Mouse (Mus musculus) urinary bladder, postnatal 4 days (tissue): ENCODE measurements around the gene Slc25a39.
A peak's percentile ranks its signal among the peaks of the same experiment; 100 is the strongest.
"Not testable (repeated sequence)": the region's sequence is repeated elsewhere in the genome, so short reads cannot be mapped to it uniquely, and the experiment has no call there.

Source experiments
- DNase-seq, 2 experiments: peaks; one replicate each; pipeline ENCODE4 v3.0.0; 2021 to 2022; ENCODE audit warnings: low spot score in 2 of 2

The Slc25a39 gene

GRCm38 (mm10) chr11:102395250-102395649 is 12.5 kb downstream of the Slc25a39 start:
- no peak for DNase-seq

GRCm38 (mm10) chr11:102394421-102395124 is 13.2 kb downstream of the Slc25a39 start:
- no peak for DNase-seq

GRCm38 (mm10) chr11:102393719-102394420 is 13.9 kb downstream of the Slc25a39 start:
- no peak for DNase-seq

DNA sequence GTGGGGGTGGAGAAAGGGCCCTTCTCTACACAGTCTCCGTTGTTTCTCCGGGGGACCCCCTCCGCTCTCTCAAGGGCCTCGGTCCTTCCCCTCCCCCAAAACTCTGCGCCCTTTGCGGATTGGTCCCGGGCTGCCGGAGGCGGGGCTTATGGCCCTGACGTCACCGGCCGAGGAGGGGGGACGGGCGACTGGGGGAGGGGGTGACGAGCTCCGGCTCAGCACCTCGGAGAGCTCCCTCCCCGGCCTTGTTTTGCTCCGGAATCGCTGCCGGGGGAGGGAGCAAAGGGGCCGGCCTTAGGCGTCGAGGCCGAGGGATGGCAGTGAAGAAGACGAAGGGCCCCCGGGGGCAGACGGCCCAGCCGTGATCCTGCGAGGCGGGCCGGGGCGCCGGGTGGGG is 14.5 kb downstream of the Slc25a39 start, which contains the start of gene Rundc3a:
TSS of gene Rundc3a (plus strand) at position 166 of the 397 bp plus-strand sequence.
- peak; percentile 79 to 87 for DNase-seq

- DNase-seq = no peak
Observed at GRCm38 (mm10) chr11:102392441-102393237, 15.1 kb downstream of the Slc25a39 start.

DNA sequence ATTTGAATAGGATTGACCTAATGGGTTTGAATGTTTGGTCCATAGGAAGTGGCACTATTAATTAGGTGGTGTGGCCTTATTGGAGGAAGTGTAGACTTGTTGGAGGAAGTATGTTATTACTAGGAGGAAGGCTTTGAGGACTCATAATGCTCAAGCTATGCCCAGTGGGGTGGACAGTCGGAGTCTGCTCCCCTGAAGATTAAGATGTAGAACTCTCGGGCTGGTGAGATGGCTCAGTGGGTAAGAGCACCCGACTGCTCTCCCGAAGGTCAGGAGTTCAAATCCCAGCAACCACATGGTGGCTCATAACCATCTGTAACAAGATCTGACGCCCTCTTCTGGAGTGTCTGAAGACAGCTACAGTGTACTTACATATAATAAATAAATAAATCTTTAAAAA is 18.3 kb downstream of the Slc25a39 start:
- not testable (repeated sequence) for DNase-seq

DNA sequence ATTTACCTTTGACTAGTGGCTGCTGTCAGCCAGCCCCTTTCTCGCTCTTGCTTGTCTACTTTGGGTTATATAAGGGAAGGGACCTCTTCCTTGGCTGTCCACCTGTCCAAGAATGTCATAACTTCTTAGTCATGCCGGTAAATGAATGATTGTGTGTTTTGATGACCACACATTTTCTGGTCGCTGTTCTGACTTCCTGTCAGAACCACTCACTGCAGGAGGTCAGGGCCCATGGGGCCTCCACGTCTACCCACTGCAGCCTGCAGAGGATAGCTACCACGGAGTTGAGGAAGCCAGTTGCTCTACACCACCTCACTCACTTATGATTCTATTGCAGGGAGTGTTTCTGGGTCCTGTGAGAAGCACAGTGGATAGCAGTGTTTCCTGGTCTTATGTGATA is 21.6 kb downstream of the Slc25a39 start:
- DNase-seq = no peak

- no peak for DNase-seq
Observed at GRCm38 (mm10) chr11:102385075-102385474, 22.7 kb downstream of the Slc25a39 start.

GRCm38 (mm10) chr11:102384418-102384817 is 23.3 kb downstream of the Slc25a39 start:
- DNase-seq = no peak

DNA sequence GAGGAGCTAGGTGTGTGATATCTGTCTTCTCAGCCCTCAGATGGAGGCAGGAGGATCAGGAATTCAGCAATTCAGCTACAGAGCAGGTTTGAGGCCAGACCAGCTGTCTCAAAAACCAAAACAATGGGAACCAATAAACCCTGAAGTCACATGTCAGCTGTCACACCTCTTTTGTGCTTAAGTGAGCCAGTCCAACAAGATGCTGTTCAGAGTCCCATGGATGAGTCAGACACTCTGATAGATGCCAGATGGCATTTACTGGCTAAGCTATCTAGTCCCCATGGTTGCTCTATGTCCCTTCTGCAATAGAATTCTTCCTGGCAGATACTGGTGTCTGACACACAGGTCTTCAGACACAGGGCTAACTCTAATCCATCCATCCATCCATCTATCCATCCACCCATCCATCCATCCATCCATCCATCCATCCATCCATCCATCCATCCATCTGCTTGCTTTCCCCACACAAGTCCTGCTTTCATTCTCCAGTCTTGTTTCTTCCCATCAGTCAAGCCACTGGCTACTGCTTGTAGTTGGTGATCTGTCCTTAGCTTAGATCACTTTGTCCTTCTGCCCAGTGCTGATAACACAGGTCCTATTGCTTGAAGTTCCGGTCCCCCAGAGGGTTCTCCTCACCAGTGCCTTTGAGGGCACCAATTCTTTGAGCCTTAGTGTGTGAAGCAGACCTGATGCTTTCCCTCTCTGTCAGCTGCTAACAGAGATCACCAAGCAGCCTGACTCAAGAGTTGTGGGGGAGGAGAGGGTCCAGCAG is 24.2 kb downstream of the Slc25a39 start:
- DNase-seq = no peak

DNA sequence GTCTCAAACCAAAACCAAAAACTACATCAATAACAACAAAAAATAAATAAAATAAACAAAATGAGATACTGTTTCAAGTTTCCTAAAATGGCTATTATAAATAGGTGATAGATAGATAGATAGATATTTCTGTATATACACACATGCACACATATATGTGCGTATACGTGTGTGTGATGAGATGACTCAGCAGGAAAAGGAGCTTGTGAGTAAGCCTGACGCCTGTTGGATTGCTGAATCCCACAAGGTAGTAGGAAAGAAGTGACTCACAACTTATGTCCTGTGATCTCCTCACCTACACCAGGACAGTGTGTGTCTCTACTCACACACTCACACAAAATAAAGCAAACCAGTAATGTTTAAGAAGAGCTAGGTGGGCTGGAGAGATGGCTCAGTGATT is 25.0 kb downstream of the Slc25a39 start:
- no peak for DNase-seq

GRCm38 (mm10) chr11:102381341-102382100 is 26.2 kb downstream of the Slc25a39 start:
- no peak for DNase-seq

DNA sequence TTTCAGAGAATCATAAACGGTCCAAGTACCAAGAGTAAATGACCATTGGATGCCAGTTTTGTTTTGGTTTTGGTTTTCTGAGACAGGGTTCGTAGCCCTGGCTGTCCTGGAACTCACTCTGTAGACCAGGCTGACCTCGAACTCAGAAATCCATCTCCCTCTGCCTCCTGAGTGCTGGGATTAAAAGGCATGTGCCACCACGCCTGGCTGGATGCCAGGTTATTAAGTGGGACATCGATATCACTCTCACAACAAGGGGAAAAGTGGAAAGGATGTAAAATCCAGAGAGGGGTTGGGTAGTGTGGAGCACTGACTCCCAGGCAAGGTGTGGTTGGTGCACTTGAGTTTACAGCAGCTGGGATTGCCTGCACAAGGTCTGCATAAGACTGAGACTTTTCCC is 27.7 kb downstream of the Slc25a39 start:
- peak in 1 of 2 experiments; percentile 54 for DNase-seq

DNA sequence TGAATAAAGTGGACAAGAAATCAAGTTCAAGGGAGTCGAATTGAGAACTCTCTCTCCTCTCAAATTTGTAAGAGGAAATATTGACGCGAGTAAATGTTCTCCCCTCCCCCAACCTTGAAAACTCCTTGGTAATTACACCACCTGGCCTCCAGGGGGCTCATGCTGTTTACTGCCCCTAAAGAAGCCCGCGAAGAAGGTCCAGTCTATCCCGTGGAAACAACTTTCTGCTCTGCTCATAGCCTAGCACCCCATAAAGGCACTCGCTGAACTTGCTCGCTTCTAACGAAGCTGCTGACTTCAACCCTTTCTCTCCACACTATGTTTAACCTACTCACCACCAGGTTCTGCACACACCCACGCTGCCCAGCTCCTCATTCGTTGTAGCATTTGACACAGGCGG is 30.6 kb downstream of the Slc25a39 start:
- peak in 1 of 2 experiments; percentile 38 for DNase-seq

- peak in 1 of 2 experiments; percentile 54 for DNase-seq
Observed at GRCm38 (mm10) chr11:102376196-102376835, 31.4 kb downstream of the Slc25a39 start.

DNA sequence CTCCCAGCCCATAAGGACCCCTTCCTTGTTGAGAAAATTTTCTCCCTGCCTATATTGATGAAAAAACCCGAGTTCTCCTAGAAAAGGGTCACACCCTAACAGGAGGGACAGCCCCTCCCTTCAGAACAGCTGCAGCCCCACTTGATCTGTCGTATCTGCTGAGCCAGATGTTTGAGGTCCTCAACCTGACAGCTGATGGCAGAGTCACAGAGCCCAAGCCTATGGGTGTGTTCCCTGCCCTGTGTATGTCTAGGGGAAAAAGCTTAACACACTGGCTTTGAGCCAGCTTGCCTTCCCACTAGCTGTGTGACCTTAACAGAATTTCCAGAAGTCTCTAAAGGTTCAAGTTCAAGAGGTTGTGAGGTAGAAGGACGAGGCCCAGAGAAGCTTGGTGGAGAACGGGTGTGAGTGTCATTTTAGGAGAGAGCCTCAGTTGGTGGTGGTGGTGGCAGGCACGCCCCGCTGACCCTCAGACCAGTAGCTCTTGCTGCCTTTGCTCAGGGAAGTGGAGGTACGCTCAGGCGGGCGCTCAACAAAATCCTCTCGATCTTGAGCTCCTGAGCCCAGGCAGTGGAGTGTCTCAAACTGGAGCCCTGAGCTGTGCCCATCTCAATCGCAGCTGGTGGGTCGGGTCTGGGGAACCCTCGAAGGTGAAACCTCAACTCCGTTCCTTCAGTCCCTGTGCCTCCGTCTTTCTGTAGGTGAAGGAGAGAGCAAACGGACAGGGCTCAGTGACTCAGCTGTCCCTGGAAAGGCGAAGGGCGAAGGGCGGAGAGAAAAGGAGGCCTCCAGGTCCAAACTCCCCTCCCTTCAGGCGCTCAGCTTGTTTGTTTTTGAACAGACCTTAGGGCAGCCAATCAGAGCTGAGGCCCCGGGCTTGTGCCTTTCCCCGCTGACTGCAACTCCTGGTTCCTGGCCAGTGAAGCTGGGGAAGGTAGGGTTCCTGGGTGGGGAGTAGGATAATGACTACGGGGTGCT is 32.3 kb downstream of the Slc25a39 start:
- DNase-seq = peak in 1 of 2 experiments; percentile 59

DNA sequence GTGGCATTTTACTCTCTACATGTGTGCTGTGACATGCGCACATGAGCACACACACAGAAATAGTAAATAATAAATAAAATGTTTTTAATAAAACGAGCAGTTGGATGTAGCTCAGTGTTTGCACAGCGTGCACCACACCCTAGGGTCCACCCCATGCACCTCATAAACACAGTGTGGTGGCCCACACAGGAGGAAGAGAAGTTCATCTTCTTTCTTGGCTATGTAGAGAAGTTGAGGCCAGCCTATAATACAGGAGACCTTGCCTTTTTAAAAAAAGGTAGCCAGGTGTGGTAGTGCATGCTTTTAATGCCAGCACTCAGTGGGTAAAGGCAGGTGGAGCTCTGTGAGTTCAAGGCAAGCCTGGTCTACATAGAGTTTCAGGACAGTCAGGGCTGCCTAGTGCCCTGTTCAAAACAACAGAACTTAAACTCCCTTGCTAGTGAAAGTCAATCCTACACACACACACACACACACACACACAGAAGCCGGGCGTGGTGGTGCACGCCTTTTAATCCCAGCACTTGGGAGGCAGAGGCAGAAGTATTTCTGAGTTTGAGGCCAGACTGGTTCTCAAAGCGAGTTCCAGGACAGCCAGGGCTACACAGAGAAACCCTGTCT is 33.5 kb downstream of the Slc25a39 start:
- peak in 1 of 2 experiments; percentile 33 for DNase-seq

DNA sequence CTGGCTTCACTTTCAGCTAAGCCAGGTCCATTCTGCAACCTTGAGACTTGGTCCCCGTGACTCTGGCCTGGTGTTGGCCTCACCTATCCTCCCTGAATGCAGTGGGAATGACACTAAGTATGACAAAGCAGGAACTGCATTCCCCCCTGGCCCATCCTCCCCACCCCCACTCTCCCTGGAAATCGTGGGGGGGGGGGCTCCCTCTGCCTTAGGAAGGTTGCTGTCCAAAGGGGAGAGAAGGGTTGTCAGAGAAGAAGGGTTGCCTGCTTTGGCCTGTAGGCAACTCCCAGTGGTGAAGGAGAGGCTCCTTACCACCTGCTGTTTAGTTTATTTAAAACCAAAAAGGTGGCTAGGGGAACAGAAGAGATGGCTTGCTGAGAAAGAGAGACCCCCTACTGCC is 34.1 kb downstream of the Slc25a39 start:
- DNase-seq = peak in 1 of 2 experiments; percentile 47

- peak in 1 of 2 experiments; percentile 53 for DNase-seq
Observed at GRCm38 (mm10) chr11:102372936-102373335, 34.8 kb downstream of the Slc25a39 start.
